ENCODE assay signal across 24 mouse cellular contexts in genomic region chr4:83055444-83055843, GRCm38 (mm10). TPM values are rescaled to one million over a fixed set of nuclear protein-coding genes. Genes with fewer than 3 reads are reported as not detected.
DNase-seq lines count a peak whose midpoint lies in the region; ATAC-seq lines count a peak whose summit lies in the region.
"Had no signal": no experiment of that assay in that cellular context is flagged by ENCODE, and none has a peak within 500 bp of the region (broad histone marks: within the 10 kb centered on the region; RNA-seq: fewer than 3 reads in every experiment).

No protein-coding gene starts in this region.

- 81% methylated on average over 2 of the region's 2 CpGs for WGBS in midbrain, embryonic 10.5 days
- 78% methylated on average over 2 of the region's 2 CpGs for WGBS in midbrain, embryonic 11.5 days
- 73% methylated on average over 2 of the region's 2 CpGs for WGBS in embryonic facial prominence, embryonic 10.5 days
- WGBS in limb, embryonic 10.5 days: 87% methylated on average over 2 of the region's 2 CpGs
- 84% methylated on average over 2 of the region's 2 CpGs for WGBS in hindbrain, embryonic 16.5 days

- no peaks in the 10 kb centered on the region for H3K9me3 ChIP-seq in midbrain, embryonic 10.5 days (replicated peaks)
- H3K9me3 ChIP-seq in midbrain, embryonic 11.5 days (ENCODE audit: control insufficient read depth, low read length): no peaks in the 10 kb centered on the region
- no peaks in the 10 kb centered on the region for H3K9me3 ChIP-seq in embryonic facial prominence, embryonic 10.5 days
- H3K9me3 ChIP-seq in limb, embryonic 10.5 days (replicated peaks): no peaks in the 10 kb centered on the region
- H3K9me3 ChIP-seq in hindbrain, embryonic 16.5 days (ENCODE audit: control insufficient read depth, low read length): no peaks in the 10 kb centered on the region
- H3K9me3 ChIP-seq: forebrain, embryonic 15.5 days; heart, embryonic 13.5 days; hindbrain, embryonic 12.5 days; hindbrain, embryonic 15.5 days; intestine, embryonic 15.5 days had no signal

- H3K4me2 ChIP-seq in midbrain, embryonic 11.5 days: no peak overlapping the region
- H3K4me2 ChIP-seq in hindbrain, embryonic 16.5 days (ENCODE audit: low read length): no peak overlapping the region
- H3K4me2 ChIP-seq: forebrain, embryonic 15.5 days; heart, embryonic 13.5 days; hindbrain, embryonic 12.5 days; hindbrain, embryonic 15.5 days; intestine, embryonic 15.5 days had no signal

- DNase-seq in midbrain, embryonic 10.5 days (ENCODE audit: low spot score): peak; percentile 10
- no peak for DNase-seq in midbrain, embryonic 11.5 days (ENCODE audit: low spot score, missing footprints)
- peak; percentile 8 for DNase-seq in embryonic facial prominence, embryonic 10.5 days (ENCODE audit: low spot score)
- DNase-seq in limb, embryonic 10.5 days (ENCODE audit: low spot score): peak; percentile 26
- no peak for DNase-seq in heart, adult 9 months (ENCODE audit: low spot score in 2 of 2)
- DNase-seq: adrenal gland, adult 2 months; adrenal gland, postnatal 14 days; cerebellum, adult 11 months; cerebellum, adult 2 months; cerebellum, adult 9-11 months; cerebellum, postnatal 25 days; embryo, embryonic 11 days; gastrocnemius, postnatal 25 days; heart, postnatal 14 days; heart, postnatal 4 days; kidney, adult 11 months had no signal

- H3K4me1 ChIP-seq in midbrain, embryonic 10.5 days: peaks cover 35% of the 10 kb centered on the region
- peaks cover 22% of the 10 kb centered on the region for H3K4me1 ChIP-seq in midbrain, embryonic 11.5 days (ENCODE audit: control insufficient read depth, insufficient read depth, low read length)
- peaks cover 41% of the 10 kb centered on the region for H3K4me1 ChIP-seq in embryonic facial prominence, embryonic 10.5 days
- peaks cover 46% of the 10 kb centered on the region for H3K4me1 ChIP-seq in limb, embryonic 10.5 days
- peaks cover 12% of the 10 kb centered on the region for H3K4me1 ChIP-seq in hindbrain, embryonic 16.5 days (ENCODE audit: control insufficient read depth, insufficient read depth, low read depth, low read length)
- H3K4me1 ChIP-seq: intestine, embryonic 15.5 days had no signal

- H3K27ac ChIP-seq in midbrain, embryonic 10.5 days (replicated peaks): no peak overlapping the region
- no peak overlapping the region for H3K27ac ChIP-seq in midbrain, embryonic 11.5 days (ENCODE audit: low read depth, low read length)
- H3K27ac ChIP-seq in embryonic facial prominence, embryonic 10.5 days (replicated peaks): peak overlapping the region; percentile 30; the same call in 1 of the 2 replicates
- no peak overlapping the region for H3K27ac ChIP-seq in limb, embryonic 10.5 days
- H3K27ac ChIP-seq in hindbrain, embryonic 16.5 days (ENCODE audit: low read depth, low read length): no peak overlapping the region
- H3K27ac ChIP-seq: forebrain, embryonic 15.5 days; heart, embryonic 13.5 days; hindbrain, embryonic 12.5 days; hindbrain, embryonic 15.5 days; intestine, embryonic 15.5 days had no signal

- 0 out of 2 replicates have a peak, but pooled peaks cover 5% of the 10 kb centered on the region for H3K27me3 ChIP-seq in midbrain, embryonic 10.5 days (ENCODE audit: low read depth, poor library complexity, severe bottlenecking)
- no peaks in the 10 kb centered on the region for H3K27me3 ChIP-seq in midbrain, embryonic 11.5 days (ENCODE audit: control insufficient read depth, insufficient read depth, low read length)
- H3K27me3 ChIP-seq in embryonic facial prominence, embryonic 10.5 days (replicated peaks; ENCODE audit: low read depth, poor library complexity, severe bottlenecking): no peaks in the 10 kb centered on the region
- no peaks in the 10 kb centered on the region for H3K27me3 ChIP-seq in limb, embryonic 10.5 days (ENCODE audit: low read depth, poor library complexity, severe bottlenecking)
- H3K27me3 ChIP-seq in hindbrain, embryonic 16.5 days (replicated peaks; ENCODE audit: control insufficient read depth, insufficient read depth, low read length): no peaks in the 10 kb centered on the region; the same call in 1 of the 2 replicates
- H3K27me3 ChIP-seq: heart, embryonic 13.5 days; hindbrain, embryonic 15.5 days; intestine, embryonic 15.5 days had no signal

- no peaks in the 10 kb centered on the region for H3K36me3 ChIP-seq in midbrain, embryonic 10.5 days
- no peaks in the 10 kb centered on the region for H3K36me3 ChIP-seq in midbrain, embryonic 11.5 days (ENCODE audit: control insufficient read depth, insufficient read depth, low read length)
- H3K36me3 ChIP-seq in embryonic facial prominence, embryonic 10.5 days (replicated peaks): no peaks in the 10 kb centered on the region
- H3K36me3 ChIP-seq in limb, embryonic 10.5 days: no peaks in the 10 kb centered on the region
- no peaks in the 10 kb centered on the region for H3K36me3 ChIP-seq in hindbrain, embryonic 16.5 days (ENCODE audit: control insufficient read depth, insufficient read depth, low read length)
- H3K36me3 ChIP-seq: forebrain, embryonic 15.5 days; heart, embryonic 13.5 days; hindbrain, embryonic 12.5 days; hindbrain, embryonic 15.5 days; intestine, embryonic 15.5 days had no signal

- no peak overlapping the region for H3K9ac ChIP-seq in midbrain, embryonic 11.5 days (ENCODE audit: low read length)
- no peak overlapping the region for H3K9ac ChIP-seq in hindbrain, embryonic 16.5 days (ENCODE audit: low read depth, low read length)
- H3K9ac ChIP-seq: forebrain, embryonic 15.5 days; heart, embryonic 13.5 days; hindbrain, embryonic 12.5 days; hindbrain, embryonic 15.5 days; intestine, embryonic 15.5 days had no signal

- H3K4me3 ChIP-seq in midbrain, embryonic 10.5 days: no peak overlapping the region
- no peak overlapping the region for H3K4me3 ChIP-seq in midbrain, embryonic 11.5 days (ENCODE audit: low read depth, low read length)
- H3K4me3 ChIP-seq in embryonic facial prominence, embryonic 10.5 days: no peak overlapping the region
- no peak overlapping the region for H3K4me3 ChIP-seq in limb, embryonic 10.5 days
- no peak overlapping the region for H3K4me3 ChIP-seq in hindbrain, embryonic 16.5 days (ENCODE audit: low read length)
- H3K4me3 ChIP-seq: forebrain, embryonic 15.5 days; heart, embryonic 13.5 days; hindbrain, embryonic 12.5 days; hindbrain, embryonic 15.5 days; intestine, embryonic 15.5 days had no signal

- no peak for ATAC-seq in midbrain, embryonic 11.5 days (ENCODE audit: low FRiP score)
- ATAC-seq in hindbrain, embryonic 16.5 days: no peak
- ATAC-seq in megakaryocyte-erythroid progenitor cell, adult 5-6 weeks (replicated peaks; ENCODE audit: low FRiP score, low TSS enrichment, poor library complexity, severe bottlenecking): no peak
- ATAC-seq: activated CD4-positive, CD25-positive, alpha-beta regulatory T cell, adult 4 months; forebrain, embryonic 15.5 days; intestine, embryonic 15.5 days had no signal

RNA-seq across cellular contexts. Expression of gene Frem1, which starts 3.3 kb away (rescaled TPM):
- polyA plus RNA-seq in midbrain, embryonic 10.5 days (2016; fragmentation: Nextera tagmentation; extraction: Ambion mirVana): 6.0 and 7.7 TPM in 2 replicates
- 7.3 and 8.2 TPM in 2 replicates for polyA plus RNA-seq in midbrain, embryonic 11.5 days (2014; fragmentation: Nextera tagmentation; extraction: Ambion mirVana)
- 15.0 and 15.5 TPM in 2 replicates for polyA plus RNA-seq in embryonic facial prominence, embryonic 10.5 days (2016; fragmentation: Nextera tagmentation; extraction: Ambion mirVana)
- polyA plus RNA-seq in limb, embryonic 10.5 days (2016; fragmentation: Nextera tagmentation; extraction: Ambion mirVana): 11.6 and 13.6 TPM in 2 replicates
- polyA plus RNA-seq in hindbrain, embryonic 16.5 days (2015; fragmentation: Nextera tagmentation; extraction: Ambion mirVana): 2.2 TPM in 2 replicates
- total RNA-seq in megakaryocyte-erythroid progenitor cell, adult 5-6 weeks (2014; fragmentation: Nextera tagmentation): not detected in 2 replicates
- not detected in 2 replicates for total RNA-seq in megakaryocyte-erythroid progenitor cell, adult 5-6 weeks (2017)
- polyA plus RNA-seq: activated CD4-positive, CD25-positive, alpha-beta regulatory T cell, adult 4 months had no signal

Comparison
In these comparisons a context has a peak if more than half of its experiments do, and no peak if none do; other contexts are left out.
1. DNase-seq: peak in midbrain, embryonic 10.5 days (single experiment), embryonic facial prominence, embryonic 10.5 days (single experiment) and limb, embryonic 10.5 days (single experiment); none in midbrain, embryonic 11.5 days (single experiment) and heart, adult 9 months (0 of 2).